Comparison of ENCODE assay signal across 9 mouse cellular contexts in the genomic region with DNA sequence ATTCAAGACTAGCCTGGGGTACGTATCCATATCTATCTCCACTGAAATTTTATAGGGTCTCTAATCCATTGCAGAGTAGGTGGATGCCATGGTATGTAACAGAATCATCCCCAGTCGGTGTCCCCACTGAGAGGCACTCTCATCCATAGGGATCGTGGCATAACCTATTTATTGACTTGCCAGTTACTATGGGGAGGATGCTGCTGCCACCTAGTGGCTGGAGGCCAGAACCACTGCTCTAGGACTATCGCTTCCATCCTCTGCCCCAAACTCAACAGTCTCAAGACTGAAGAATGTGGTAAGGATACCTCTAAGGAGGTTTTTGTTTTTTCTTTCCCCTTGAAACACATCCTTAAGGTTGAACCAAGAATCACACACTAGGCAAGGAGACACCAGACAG. TPM values are rescaled to one million over a fixed set of nuclear protein-coding genes. Genes with fewer than 3 reads are reported as not detected.
DNase-seq lines count a peak whose midpoint lies in the region; ATAC-seq and TF ChIP-seq lines count a peak whose summit lies in the region.
"Had no signal": no experiment of that assay in that cellular context is flagged by ENCODE, and none has a peak within 500 bp of the region (broad histone marks: within the 10 kb centered on the region; RNA-seq: fewer than 3 reads in every experiment).

No protein-coding gene starts in this region.

- peak; percentile 74 for DNase-seq in kidney, adult 18-20 months
- peak; percentile 80 to 83 for DNase-seq in adrenal gland, postnatal 36 days
- DNase-seq in heart, postnatal 10 days = peak; percentile 61 to 73
- DNase-seq in left cerebral cortex, adult 11 months (ENCODE audit: low spot score) = peak; percentile 21

- peak; percentile 72; the same call in 1 of the 2 replicates for TF ChIP-seq CTCF in embryonic fibroblast, embryonic 13.5 days (IDR thresholded peaks at IDR 0.05; ENCODE audit: borderline replicate concordance, insufficient read depth, low read length)
- peak; percentile 94; the same call in 1 of the 2 replicates for TF ChIP-seq CTCF in testis, adult 2 months (IDR thresholded peaks at IDR 0.05; ENCODE audit: control insufficient read depth, insufficient read depth, insufficient replicate concordance, low read depth, low read length)

- 54% methylated on average over 4 of the region's 4 CpGs for WGBS in kidney, embryonic 14.5 days
- 50% methylated on average over 4 of the region's 4 CpGs for WGBS in midbrain, embryonic 13.5 days

- H3K27me3 ChIP-seq in kidney, embryonic 14.5 days (ENCODE audit: control insufficient read depth, insufficient read depth, low read length) = no peaks in the 10 kb centered on the region
- H3K27me3 ChIP-seq in midbrain, embryonic 13.5 days = no peaks in the 10 kb centered on the region
- H3K27me3 ChIP-seq in testis, adult 2 months (ENCODE audit: control insufficient read depth, insufficient read depth, low read length) = no peaks in the 10 kb centered on the region
- H3K27me3 ChIP-seq: neural tube, embryonic 12.5 days had no signal

- intact Hi-C loops in heart, postnatal 10 days (cut with DNase I) = loop anchor here (1.0 kb wide), 1 partner anchor 50 kb away; no protein-coding TSS in a partner anchor

- no peaks in the 10 kb centered on the region for H3K4me1 ChIP-seq in kidney, embryonic 14.5 days (ENCODE audit: control insufficient read depth, insufficient read depth, low read length)
- no peaks in the 10 kb centered on the region for H3K4me1 ChIP-seq in embryonic fibroblast, embryonic 13.5 days (ENCODE audit: control insufficient read depth, insufficient read depth, low read length)
- no peaks in the 10 kb centered on the region for H3K4me1 ChIP-seq in midbrain, embryonic 13.5 days (replicated peaks)
- H3K4me1 ChIP-seq in testis, adult 2 months (ENCODE audit: control insufficient read depth, insufficient read depth, low read length) = no peaks in the 10 kb centered on the region; the same call in 1 of the 2 replicates
- H3K4me1 ChIP-seq: neural tube, embryonic 12.5 days had no signal

- H3K4me2 ChIP-seq in kidney, embryonic 14.5 days (replicated peaks; ENCODE audit: low read depth, low read length) = no peak overlapping the region
- no peak overlapping the region for H3K4me2 ChIP-seq in midbrain, embryonic 13.5 days (replicated peaks)
- H3K4me2 ChIP-seq: neural tube, embryonic 12.5 days had no signal

- H3K36me3 ChIP-seq in kidney, embryonic 14.5 days (ENCODE audit: control insufficient read depth, insufficient read depth, low read length) = no peaks in the 10 kb centered on the region
- no peaks in the 10 kb centered on the region for H3K36me3 ChIP-seq in midbrain, embryonic 13.5 days
- no peaks in the 10 kb centered on the region for H3K36me3 ChIP-seq in testis, adult 2 months (ENCODE audit: control insufficient read depth, insufficient read depth, low read length)
- H3K36me3 ChIP-seq: neural tube, embryonic 12.5 days had no signal

- TF ChIP-seq POLR2A in embryonic fibroblast, embryonic 13.5 days (IDR thresholded peaks at IDR 0.05; ENCODE audit: low read depth, low read length) = no peak
- TF ChIP-seq POLR2A in testis, adult 2 months (IDR thresholded peaks at IDR 0.05; ENCODE audit: control insufficient read depth, low read depth, low read length) = no peak

- no peaks in the 10 kb centered on the region for H3K9me3 ChIP-seq in kidney, embryonic 14.5 days (ENCODE audit: control insufficient read depth, low read length)
- no peaks in the 10 kb centered on the region for H3K9me3 ChIP-seq in midbrain, embryonic 13.5 days
- H3K9me3 ChIP-seq: neural tube, embryonic 12.5 days had no signal

- no peak overlapping the region for H3K4me3 ChIP-seq in kidney, embryonic 14.5 days (ENCODE audit: low read length)
- no peak overlapping the region for H3K4me3 ChIP-seq in embryonic fibroblast, embryonic 13.5 days (ENCODE audit: insufficient read depth, low read length)
- H3K4me3 ChIP-seq in midbrain, embryonic 13.5 days (replicated peaks) = no peak overlapping the region
- no peak overlapping the region for H3K4me3 ChIP-seq in testis, adult 2 months (ENCODE audit: control insufficient read depth, low read depth, low read length)
- H3K4me3 ChIP-seq: neural tube, embryonic 12.5 days had no signal

- ATAC-seq in kidney, embryonic 14.5 days (ENCODE audit: low FRiP score, low TSS enrichment) = no peak
- ATAC-seq in midbrain, embryonic 13.5 days = 0 out of 2 replicates have a peak, but pooled peaks have one; percentile 15

- no peak overlapping the region for H3K9ac ChIP-seq in kidney, embryonic 14.5 days (ENCODE audit: low read depth, low read length)
- no peak overlapping the region for H3K9ac ChIP-seq in midbrain, embryonic 13.5 days (replicated peaks)
- H3K9ac ChIP-seq: neural tube, embryonic 12.5 days had no signal

- no peak overlapping the region for H3K27ac ChIP-seq in kidney, embryonic 14.5 days (ENCODE audit: low read depth, low read length)
- no peak overlapping the region for H3K27ac ChIP-seq in embryonic fibroblast, embryonic 13.5 days (ENCODE audit: insufficient read depth, low read length)
- H3K27ac ChIP-seq in midbrain, embryonic 13.5 days = no peak overlapping the region
- no peak overlapping the region for H3K27ac ChIP-seq in testis, adult 2 months (ENCODE audit: control insufficient read depth, insufficient read depth, low read depth, low read length)
- H3K27ac ChIP-seq: neural tube, embryonic 12.5 days had no signal

RNA-seq across cellular contexts. Expression of a gene that starts 16.0 kb away (rescaled TPM):
- not detected in 2 replicates for polyA plus RNA-seq in kidney, embryonic 14.5 days (2014; fragmentation: Nextera tagmentation; extraction: Ambion mirVana)
- under 1 TPM; 0.30 to 0.53 TPM for total RNA-seq in adrenal gland, postnatal 36 days (2021)
- polyA plus RNA-seq in embryonic fibroblast, embryonic 13.5 days (2011; ENCODE audit: insufficient read length, low read depth, missing spikeins) = not detected in 2 replicates
- not detected for total RNA-seq in heart, postnatal 10 days (2021)
- polyA plus RNA-seq in midbrain, embryonic 13.5 days (2015; fragmentation: Nextera tagmentation; extraction: Ambion mirVana) = not detected in 2 replicates
- 166 TPM in 2 replicates for polyA plus RNA-seq in testis, adult 2 months (2012; rRNA removed)
- polyA plus RNA-seq: neural tube, embryonic 12.5 days had no signal

RNA-seq across cellular contexts. Expression of a gene that starts 17.1 kb away (rescaled TPM):
- 0.15 and 0.30 TPM in 2 replicates for polyA plus RNA-seq in kidney, embryonic 14.5 days (2014; fragmentation: Nextera tagmentation; extraction: Ambion mirVana)
- 10 to 100 TPM in 1 of 2 experiments, 1 to 10 TPM in 1; 4.8 to 12.3 TPM for total RNA-seq in adrenal gland, postnatal 36 days (2021)
- polyA plus RNA-seq in embryonic fibroblast, embryonic 13.5 days (2011; ENCODE audit: insufficient read length, low read depth, missing spikeins) = not detected in 2 replicates
- total RNA-seq in heart, postnatal 10 days (2021) = under 1 TPM; 0.10 to 0.12 TPM
- polyA plus RNA-seq in midbrain, embryonic 13.5 days (2015; fragmentation: Nextera tagmentation; extraction: Ambion mirVana) = 0.43 and 0.74 TPM in 2 replicates
- polyA plus RNA-seq in testis, adult 2 months (2012; rRNA removed) = 157 and 164 TPM in 2 replicates

RNA-seq across cellular contexts. Expression of a gene that starts 27.4 kb away (rescaled TPM):
- polyA plus RNA-seq in kidney, embryonic 14.5 days (2014; fragmentation: Nextera tagmentation; extraction: Ambion mirVana) = 2.3 and 3.9 TPM in 2 replicates
- 1 to 10 TPM; 4.4 to 5.3 TPM for total RNA-seq in adrenal gland, postnatal 36 days (2021)
- polyA plus RNA-seq in embryonic fibroblast, embryonic 13.5 days (2011; ENCODE audit: insufficient read length, low read depth, missing spikeins) = 0.70 and 0.86 TPM in 2 replicates
- total RNA-seq in heart, postnatal 10 days (2021) = 10 to 100 TPM in 1 of 2 experiments, 1 to 10 TPM in 1; 6.5 to 10.5 TPM
- polyA plus RNA-seq in midbrain, embryonic 13.5 days (2015; fragmentation: Nextera tagmentation; extraction: Ambion mirVana) = 4.0 and 6.3 TPM in 2 replicates
- 312 and 332 TPM in 2 replicates for polyA plus RNA-seq in testis, adult 2 months (2012; rRNA removed)

Comparison
In these comparisons a context has a peak if more than half of its experiments do, and no peak if none do; other contexts are left out.
1. DNase-seq: peak in every context shown above with its lines; median percentile 82 in adrenal gland, postnatal 36 days; 74 in kidney, adult 18-20 months; 67 in heart, postnatal 10 days; 21 in left cerebral cortex, adult 11 months.
2. RNA of a gene that starts 16.0 kb away (polyA plus RNA-seq): 166 TPM in testis, adult 2 months; not detected in kidney, embryonic 14.5 days, not detected in midbrain, embryonic 13.5 days and not detected in embryonic fibroblast, embryonic 13.5 days; every median in the first group is over 100 times any median in the second.
3. RNA of a gene that starts 17.1 kb away (polyA plus RNA-seq): 157 to 164 TPM in testis, adult 2 months; 0.43 to 0.74 TPM in midbrain, embryonic 13.5 days, 0.15 to 0.30 TPM in kidney, embryonic 14.5 days and not detected in embryonic fibroblast, embryonic 13.5 days; every median in the first group is over 10 times any median in the second.
4. RNA of a gene that starts 27.4 kb away (polyA plus RNA-seq): 312 to 332 TPM in testis, adult 2 months; 4.0 to 6.3 TPM in midbrain, embryonic 13.5 days, 2.3 to 3.9 TPM in kidney, embryonic 14.5 days and 0.70 to 0.86 TPM in embryonic fibroblast, embryonic 13.5 days; every median in the first group is over 10 times any median in the second.